ENCODE assay signal across 8 mouse cellular contexts in the genomic region with DNA sequence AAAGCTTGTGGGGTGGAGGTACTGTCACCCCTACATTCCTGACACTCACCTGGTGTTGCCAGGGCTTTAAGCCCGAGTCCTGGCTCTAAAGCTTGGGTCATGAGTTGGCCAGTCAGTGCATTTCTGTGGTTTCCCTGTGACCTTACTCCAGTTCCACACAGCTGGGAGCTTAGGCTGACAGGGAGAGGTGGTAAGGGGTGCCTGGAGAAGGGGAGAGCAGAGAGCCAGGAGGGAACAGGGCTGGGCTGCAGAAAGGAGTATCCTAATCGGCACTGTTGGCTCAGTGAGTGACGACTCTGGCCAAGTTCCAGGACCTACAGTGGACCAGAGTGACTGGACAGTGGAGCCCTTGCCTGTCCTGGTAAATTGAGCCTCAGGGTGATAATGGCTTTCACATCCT. TPM values are rescaled to one million over a fixed set of nuclear protein-coding genes. Genes with fewer than 3 reads are reported as not detected.
DNase-seq lines count a peak whose midpoint lies in the region; TF ChIP-seq lines count a peak whose summit lies in the region.

No protein-coding gene starts in this region.

- no peaks in the 10 kb centered on the region for H3K27me3 ChIP-seq in kidney, adult 2 months (replicated peaks; ENCODE audit: control insufficient read depth, insufficient read depth, low read length)

- H3K36me3 ChIP-seq in kidney, adult 2 months (ENCODE audit: control insufficient read depth, insufficient read depth, low read length): no peaks in the 10 kb centered on the region

- H3K4me1 ChIP-seq in kidney, adult 2 months (ENCODE audit: control insufficient read depth, insufficient read depth, low read length): peaks cover 21% of the 10 kb centered on the region

- 6% methylated on average over 3 of the region's 3 CpGs for WGBS in kidney, adult 2 months

- TF ChIP-seq CTCF in kidney, adult 2 months (conservative IDR thresholded peaks at IDR 0.05; ENCODE audit: insufficient read depth, insufficient read length, low read depth, low read length): no peak

- DNase-seq in layer of hippocampus, adult 11-12 months (ENCODE audit: low spot score): peak; percentile 52
- no peak for DNase-seq in layer of hippocampus, adult 9-11 months
- DNase-seq in cerebellum, adult 9-10 months: peak; percentile 54
- DNase-seq in heart, adult 18-20 months: peak; percentile 77
- peak; percentile 74 for DNase-seq in kidney, adult 2 months
- DNase-seq in lung, postnatal 36 days: peak; percentile 45
- no peak for DNase-seq in yolk sac, embryonic 10.5 days (ENCODE audit: low spot score)
- DNase-seq in layer of hippocampus, adult 8-10 months (ENCODE audit: low spot score in 2 of 2): no peak

- H3K4me3 ChIP-seq in kidney, adult 2 months (ENCODE audit: insufficient read depth, low read depth, low read length): no peak overlapping the region

- peak overlapping the region; percentile 17; the same call in 1 of the 2 replicates for H3K27ac ChIP-seq in kidney, adult 2 months (ENCODE audit: insufficient read depth, low read depth, low read length)

- no peak for TF ChIP-seq POLR2A in kidney, adult 2 months (IDR thresholded peaks at IDR 0.05; ENCODE audit: low read depth, low read length)

RNA-seq across cellular contexts. Expression of gene Tmem86a, which starts 1.9 kb away (rescaled TPM):
- total RNA-seq in heart, adult 18-20 months (2021): 10 to 100 TPM; 19.7 to 20.8 TPM
- polyA plus RNA-seq in kidney, adult 2 months (2012; rRNA removed): 97.0 and 104 TPM in 2 replicates
- total RNA-seq in layer of hippocampus, adult 8-10 months (2022): 10 to 100 TPM; 10.3 to 21.0 (median 15.3) TPM

RNA-seq across cellular contexts. Expression of gene Spty2d1, which starts 44.1 kb away (rescaled TPM):
- 1 to 10 TPM; 7.4 to 7.7 TPM for total RNA-seq in heart, adult 18-20 months (2021)
- polyA plus RNA-seq in kidney, adult 2 months (2012; rRNA removed): 6.3 and 7.2 TPM in 2 replicates
- total RNA-seq in layer of hippocampus, adult 8-10 months (2022): 10 to 100 TPM; 15.1 to 17.6 (median 16.2) TPM

Comparison
In these comparisons a context has a peak if more than half of its experiments do, and no peak if none do; other contexts are left out.
1. DNase-seq: peak in layer of hippocampus, adult 11-12 months (single experiment), cerebellum, adult 9-10 months (single experiment), heart, adult 18-20 months (2 of 2), kidney, adult 2 months (single experiment) and lung, postnatal 36 days (single experiment); none in layer of hippocampus, adult 9-11 months (single experiment), yolk sac, embryonic 10.5 days (single experiment) and layer of hippocampus, adult 8-10 months (0 of 2).